Mouse (Mus musculus): Measurements from ENCODE around the gene Ndufv1. TPM values are rescaled to one million over a fixed set of nuclear protein-coding genes. Genes with fewer than 3 reads are reported as not detected.

The Ndufv1 gene
- polyA plus RNA-seq, 1 experiment from 2014 or later: 255 TPM

GRCm38 (mm10) chr19:4036327-4037045 is 23.9 kb upstream of the Ndufv1 start:
- Histone ChIP-seq H3K9ac (ENCODE audit: low read depth, low read length) (no peak overlapping the region), H3K4me3 (ENCODE audit: low read depth, low read length) (peak overlapping the region; percentile 16), H3K4me2 (replicated peaks; ENCODE audit: low read depth) (peak overlapping the region; percentile 55), H3K27ac (ENCODE audit: low read depth, low read length) (peak overlapping the region; percentile 74), H3K4me1 (replicated peaks; ENCODE audit: control insufficient read depth, insufficient read depth, low read length) (0 out of 2 replicates have a peak, but pooled peaks cover 3% of the 10 kb centered on the region), H3K27me3 (replicated peaks; ENCODE audit: control insufficient read depth, insufficient read depth, low read length) (no peaks in the 10 kb centered on the region), H3K36me3 (ENCODE audit: control insufficient read depth, insufficient read depth) (no peaks in the 10 kb centered on the region), H3K9me3 (ENCODE audit: control insufficient read depth) (no peaks in the 10 kb centered on the region)
- TF ChIP-seq CTCF (IDR thresholded peaks at IDR 0.05; ENCODE audit: low read depth): no peak
- 50% methylated on average over 12 of the region's 12 CpGs for WGBS
- peak; percentile 87 for ATAC-seq

GRCm38 (mm10) chr19:4033742-4034141 is 21.1 kb upstream of the Ndufv1 start:
- no peak for TF ChIP-seq CTCF (IDR thresholded peaks at IDR 0.05; ENCODE audit: low read depth)
- 0 out of 2 replicates have a peak overlapping the region, but pooled peaks have one; percentile 1 for H3K9ac ChIP-seq (ENCODE audit: low read depth, low read length)
- H3K9me3 ChIP-seq (ENCODE audit: control insufficient read depth): no peaks in the 10 kb centered on the region
- peak overlapping the region; percentile 57; the same call in 1 of the 2 replicates for H3K27ac ChIP-seq (ENCODE audit: low read depth, low read length)
- no peak overlapping the region for H3K4me3 ChIP-seq (ENCODE audit: low read depth, low read length)
- 35% methylated on average over 5 of the region's 5 CpGs for WGBS
- 0 out of 2 replicates have a peak, but pooled peaks cover 3% of the 10 kb centered on the region for H3K4me1 ChIP-seq (replicated peaks; ENCODE audit: control insufficient read depth, insufficient read depth, low read length)
- ATAC-seq: no peak
- H3K4me2 ChIP-seq (replicated peaks; ENCODE audit: low read depth): no peak overlapping the region
- no peaks in the 10 kb centered on the region for H3K36me3 ChIP-seq (ENCODE audit: control insufficient read depth, insufficient read depth)
- H3K27me3 ChIP-seq (replicated peaks; ENCODE audit: control insufficient read depth, insufficient read depth, low read length): no peaks in the 10 kb centered on the region

DNA sequence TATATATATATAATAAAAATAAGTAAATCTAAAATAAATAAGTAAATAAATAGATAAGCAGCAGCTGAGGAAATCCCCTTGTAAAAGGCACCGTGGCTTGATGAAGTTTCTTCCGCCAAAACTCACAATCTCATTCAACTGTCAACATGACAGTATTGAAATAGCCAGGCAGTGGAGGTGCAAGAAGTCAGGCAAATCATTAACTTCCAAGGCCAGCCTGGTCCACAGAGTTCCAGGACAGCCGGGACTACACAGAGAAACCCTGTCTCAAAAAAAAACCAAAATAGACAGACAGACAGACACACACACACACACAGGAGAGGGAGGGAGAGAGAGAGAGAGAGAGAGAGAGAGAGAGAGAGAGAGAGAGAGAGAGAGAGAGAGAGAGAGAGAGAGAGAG is 20.7 kb upstream of the Ndufv1 start:
- WGBS: 28% methylated on average over 3 of the region's 3 CpGs
- no peaks in the 10 kb centered on the region for H3K27me3 ChIP-seq (replicated peaks; ENCODE audit: control insufficient read depth, insufficient read depth, low read length)
- H3K4me2 ChIP-seq (replicated peaks; ENCODE audit: low read depth): no peak overlapping the region; the same call in 1 of the 2 replicates
- no peaks in the 10 kb centered on the region for H3K36me3 ChIP-seq (ENCODE audit: control insufficient read depth, insufficient read depth)
- no peaks in the 10 kb centered on the region for H3K9me3 ChIP-seq (ENCODE audit: control insufficient read depth)
- no peak overlapping the region for H3K4me3 ChIP-seq (ENCODE audit: low read depth, low read length)
- TF ChIP-seq CTCF (IDR thresholded peaks at IDR 0.05; ENCODE audit: low read depth): no peak
- peak overlapping the region; percentile 57; the same call in 1 of the 2 replicates for H3K27ac ChIP-seq (ENCODE audit: low read depth, low read length)
- H3K4me1 ChIP-seq (replicated peaks; ENCODE audit: control insufficient read depth, insufficient read depth, low read length): 0 out of 2 replicates have a peak, but pooled peaks cover 3% of the 10 kb centered on the region
- ATAC-seq: peak; percentile 35; the same call in 1 of the 2 replicates
- H3K9ac ChIP-seq (ENCODE audit: low read depth, low read length): no peak overlapping the region

DNA sequence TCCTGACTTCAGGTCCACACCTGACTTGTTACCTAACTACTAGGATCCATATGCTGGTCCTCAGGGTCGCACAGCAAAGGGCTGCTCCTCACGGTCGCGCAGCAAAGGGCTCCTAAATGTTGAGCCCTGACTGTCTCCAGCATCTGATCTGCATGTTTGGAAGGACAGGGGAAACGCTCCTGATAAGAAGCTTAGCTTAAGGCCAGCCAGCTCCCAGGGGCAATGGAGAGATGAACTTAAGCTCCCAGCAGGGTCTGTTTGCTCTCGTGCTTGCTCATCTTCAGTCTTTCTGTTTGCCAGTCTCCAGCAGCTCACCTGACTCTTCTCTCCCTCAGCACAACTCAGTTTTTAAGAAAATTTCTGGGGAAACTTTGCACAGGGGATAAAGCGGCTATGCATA is 20.1 kb upstream of the Ndufv1 start:
- H3K36me3 ChIP-seq (ENCODE audit: control insufficient read depth, insufficient read depth): no peaks in the 10 kb centered on the region
- H3K27ac ChIP-seq (ENCODE audit: low read depth, low read length): peak overlapping the region; percentile 50; the same call in 1 of the 2 replicates
- H3K9ac ChIP-seq (ENCODE audit: low read depth, low read length): no peak overlapping the region
- WGBS: 64% methylated on average over 7 of the region's 7 CpGs
- H3K4me2 ChIP-seq (replicated peaks; ENCODE audit: low read depth): no peak overlapping the region
- TF ChIP-seq CTCF (IDR thresholded peaks at IDR 0.05; ENCODE audit: low read depth): no peak
- no peak overlapping the region for H3K4me3 ChIP-seq (ENCODE audit: low read depth, low read length)
- ATAC-seq: no peak
- H3K9me3 ChIP-seq (ENCODE audit: control insufficient read depth): no peaks in the 10 kb centered on the region
- H3K4me1 ChIP-seq (replicated peaks; ENCODE audit: control insufficient read depth, insufficient read depth, low read length): 0 out of 2 replicates have a peak, but pooled peaks cover 3% of the 10 kb centered on the region
- no peaks in the 10 kb centered on the region for H3K27me3 ChIP-seq (replicated peaks; ENCODE audit: control insufficient read depth, insufficient read depth, low read length)

DNA sequence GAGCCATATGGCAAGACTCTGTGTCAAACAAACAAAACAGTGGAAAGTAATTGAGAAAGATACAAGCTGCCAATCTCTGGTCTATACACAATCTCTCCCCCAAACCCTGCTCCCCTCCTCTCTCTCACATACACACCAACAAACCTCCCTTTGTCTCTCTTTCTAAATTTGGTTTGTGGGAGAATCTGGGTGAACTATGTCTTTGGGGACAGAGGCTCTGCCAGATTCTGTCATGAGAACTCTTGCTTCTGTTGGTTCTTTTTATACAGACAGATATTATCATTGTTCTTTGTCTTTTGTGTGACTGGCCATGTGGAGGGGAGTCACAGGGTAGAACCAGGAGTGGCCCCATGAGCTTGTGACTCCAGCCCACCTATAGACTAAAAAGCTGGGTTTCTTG is 15.0 kb upstream of the Ndufv1 start:
- H3K36me3 ChIP-seq (ENCODE audit: control insufficient read depth, insufficient read depth): no peaks in the 10 kb centered on the region
- no peak overlapping the region for H3K27ac ChIP-seq (ENCODE audit: low read depth, low read length)
- no peaks in the 10 kb centered on the region for H3K4me1 ChIP-seq (replicated peaks; ENCODE audit: control insufficient read depth, insufficient read depth, low read length)
- H3K27me3 ChIP-seq (replicated peaks; ENCODE audit: control insufficient read depth, insufficient read depth, low read length): no peaks in the 10 kb centered on the region
- ATAC-seq: no peak
- H3K9ac ChIP-seq (ENCODE audit: low read depth, low read length): no peak overlapping the region
- 0 out of 2 replicates have a peak, but pooled peaks cover 4% of the 10 kb centered on the region for H3K9me3 ChIP-seq (ENCODE audit: control insufficient read depth)
- no peak overlapping the region for H3K4me2 ChIP-seq (replicated peaks; ENCODE audit: low read depth)
- no peak for TF ChIP-seq CTCF (IDR thresholded peaks at IDR 0.05; ENCODE audit: low read depth)
- H3K4me3 ChIP-seq (ENCODE audit: low read depth, low read length): no peak overlapping the region

DNA sequence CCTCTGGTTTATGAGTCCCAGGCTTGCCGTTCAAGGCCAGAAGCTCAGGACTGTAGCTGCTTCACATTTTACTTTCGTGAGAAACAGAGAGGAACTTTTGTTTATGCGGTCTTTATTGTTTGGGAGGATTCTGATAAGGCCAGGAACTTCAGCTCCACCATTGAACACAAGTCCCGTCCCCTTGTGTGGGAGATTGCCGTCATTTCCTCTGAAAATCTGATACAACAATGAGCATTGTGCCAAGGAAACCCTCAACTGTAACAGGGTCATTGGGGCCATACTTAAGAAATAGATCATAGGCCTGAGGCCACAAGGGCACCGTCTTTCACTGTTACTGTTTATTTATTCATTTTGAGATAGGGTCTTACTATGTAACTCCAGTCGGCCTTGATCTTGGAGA is 10.6 kb upstream of the Ndufv1 start:
- no peak for TF ChIP-seq CTCF (IDR thresholded peaks at IDR 0.05; ENCODE audit: low read depth)
- Histone ChIP-seq H3K9ac (ENCODE audit: low read depth, low read length) (no peak overlapping the region), H3K36me3 (ENCODE audit: control insufficient read depth, insufficient read depth) (no peaks in the 10 kb centered on the region), H3K9me3 (ENCODE audit: control insufficient read depth) (0 out of 2 replicates have a peak, but pooled peaks cover 4% of the 10 kb centered on the region), H3K27ac (ENCODE audit: low read depth, low read length) (no peak overlapping the region), H3K4me1 (replicated peaks; ENCODE audit: control insufficient read depth, insufficient read depth, low read length) (no peaks in the 10 kb centered on the region), H3K27me3 (replicated peaks; ENCODE audit: control insufficient read depth, insufficient read depth, low read length) (no peaks in the 10 kb centered on the region), H3K4me2 (replicated peaks; ENCODE audit: low read depth) (no peak overlapping the region), H3K4me3 (ENCODE audit: low read depth, low read length) (no peak overlapping the region)
- 46% methylated on average over 7 of the region's 7 CpGs for WGBS
- no peak for ATAC-seq
